Mouse (Mus musculus) C2C12 (cell line): ENCODE data around the gene Ddah1.

Experiments
- CTCF ChIP-seq: IDR thresholded peaks from one replicate; pipeline ENCODE4 v1.5.1; 2011; ENCODE audit not compliant: control insufficient read depth, insufficient read depth, insufficient read length
- MAX ChIP-seq: IDR thresholded peaks from one replicate; pipeline ENCODE4 v1.6.1; 2011; ENCODE audit warnings: mild to moderate bottlenecking, control low read depth
- USF1 ChIP-seq: IDR thresholded peaks from one replicate; pipeline ENCODE4 v1.6.1; 2011; ENCODE audit warnings: low read depth, mild to moderate bottlenecking, control low read depth, moderate library complexity

DNA sequence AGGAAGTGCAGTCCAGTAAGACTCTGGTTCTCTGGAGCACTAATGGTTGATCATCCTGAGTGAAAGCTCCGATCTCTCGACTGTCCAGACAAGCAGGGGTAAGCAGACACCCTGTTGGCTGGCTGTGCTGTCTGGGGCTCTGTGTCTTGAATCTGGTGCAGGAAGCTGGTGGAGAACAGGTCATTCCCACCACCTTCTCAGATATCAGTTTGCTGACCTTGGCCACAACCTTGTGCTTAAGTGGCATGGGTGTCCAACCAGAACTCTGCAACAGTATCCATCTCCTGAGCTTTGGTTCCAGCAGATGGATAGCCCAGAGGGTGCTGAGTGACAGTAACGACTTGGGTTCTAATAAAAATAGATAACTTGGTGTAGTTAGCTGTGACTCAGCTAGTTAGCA, 31.8 kb downstream of the Ddah1 start:
- TF ChIP-seq CTCF (no peak), USF1 (no peak), MAX (no peak)
